Mouse (Mus musculus) urinary bladder, postnatal 4 days (tissue): ENCODE data around the gene Fut7.

Source experiments
- DNase-seq, 2 experiments: peaks; one replicate each; pipeline ENCODE4 v3.0.0; 2021 to 2022; ENCODE audit warnings: low spot score in 2 of 2

Fut7 gene

DNA sequence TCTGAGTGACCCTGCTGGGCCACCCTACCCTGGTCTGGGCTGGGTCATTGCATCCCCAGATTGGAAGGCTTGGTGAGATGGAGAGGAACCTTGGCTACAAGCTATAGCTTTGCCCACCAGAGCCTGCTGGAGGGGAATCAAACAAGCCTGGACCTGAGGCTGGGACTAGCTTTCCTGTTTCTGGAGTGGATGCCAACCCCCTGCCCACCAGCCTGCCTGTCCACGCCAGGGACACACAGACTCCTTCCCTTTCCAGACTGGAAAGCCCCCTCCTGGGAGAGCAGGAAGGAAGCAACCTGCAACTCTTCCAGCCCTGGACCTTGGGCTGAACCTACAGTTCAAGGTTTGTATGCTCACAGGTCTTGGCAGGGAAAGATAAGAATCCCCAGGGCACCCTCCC, 559 bp downstream of the Fut7 start:
- DNase-seq, result no peak

GRCm38 (mm10) chr2:25425481-25425880, 2.4 kb downstream of the Fut7 start:
- no peak for DNase-seq

- DNase-seq, result peak in 1 of 2 experiments; percentile 18
Observed at GRCm38 (mm10) chr2:25426721-25427191, 3.7 kb downstream of the Fut7 start.

- DNase-seq, result no peak
Observed at GRCm38 (mm10) chr2:25427256-25427655, 4.2 kb downstream of the Fut7 start.

DNA sequence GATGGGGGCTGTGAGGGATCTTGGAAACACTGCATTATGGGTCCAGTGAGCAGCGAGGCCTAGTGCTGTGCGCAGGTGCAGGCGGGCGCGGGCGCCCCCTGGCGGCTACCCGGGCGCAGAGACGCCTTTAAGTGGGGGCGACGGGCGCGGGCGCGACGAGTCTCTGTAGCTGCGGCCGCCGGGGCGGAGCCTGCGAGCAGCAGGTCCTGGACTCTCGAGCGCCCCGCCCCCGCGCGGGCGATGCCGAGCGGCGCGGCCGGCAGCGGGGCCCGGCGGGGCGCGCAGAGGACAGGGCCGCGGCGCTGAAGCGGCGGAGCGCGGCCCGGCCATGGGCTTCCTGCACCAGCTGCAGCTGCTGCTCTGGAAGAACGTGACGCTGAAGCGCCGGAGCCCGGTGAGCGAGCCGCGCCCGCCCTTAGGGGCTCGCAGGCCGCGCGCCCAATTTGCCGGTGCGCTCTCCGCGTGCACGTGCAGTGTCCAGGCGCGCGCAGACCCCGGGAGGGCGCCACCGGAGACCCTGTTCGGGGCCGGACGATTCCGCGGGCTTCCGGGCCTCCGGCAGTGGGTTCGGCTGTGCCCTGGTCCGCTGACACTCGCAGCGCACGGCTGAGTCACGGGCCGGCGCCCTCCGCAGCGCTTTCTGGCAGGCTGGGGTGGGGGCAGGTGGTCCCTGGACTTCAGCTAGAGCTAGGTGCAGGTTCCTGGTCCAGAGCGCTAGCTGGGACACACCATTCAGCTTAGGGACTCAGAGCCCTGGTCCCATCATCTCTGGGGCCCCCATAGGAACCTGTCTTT, 5.6 kb downstream of the Fut7 start, which contains the start of gene Abca2:
TSS of gene Abca2 (plus strand) at position 262 of the 795 bp plus-strand sequence.
- peak; percentile 92 for DNase-seq

DNA sequence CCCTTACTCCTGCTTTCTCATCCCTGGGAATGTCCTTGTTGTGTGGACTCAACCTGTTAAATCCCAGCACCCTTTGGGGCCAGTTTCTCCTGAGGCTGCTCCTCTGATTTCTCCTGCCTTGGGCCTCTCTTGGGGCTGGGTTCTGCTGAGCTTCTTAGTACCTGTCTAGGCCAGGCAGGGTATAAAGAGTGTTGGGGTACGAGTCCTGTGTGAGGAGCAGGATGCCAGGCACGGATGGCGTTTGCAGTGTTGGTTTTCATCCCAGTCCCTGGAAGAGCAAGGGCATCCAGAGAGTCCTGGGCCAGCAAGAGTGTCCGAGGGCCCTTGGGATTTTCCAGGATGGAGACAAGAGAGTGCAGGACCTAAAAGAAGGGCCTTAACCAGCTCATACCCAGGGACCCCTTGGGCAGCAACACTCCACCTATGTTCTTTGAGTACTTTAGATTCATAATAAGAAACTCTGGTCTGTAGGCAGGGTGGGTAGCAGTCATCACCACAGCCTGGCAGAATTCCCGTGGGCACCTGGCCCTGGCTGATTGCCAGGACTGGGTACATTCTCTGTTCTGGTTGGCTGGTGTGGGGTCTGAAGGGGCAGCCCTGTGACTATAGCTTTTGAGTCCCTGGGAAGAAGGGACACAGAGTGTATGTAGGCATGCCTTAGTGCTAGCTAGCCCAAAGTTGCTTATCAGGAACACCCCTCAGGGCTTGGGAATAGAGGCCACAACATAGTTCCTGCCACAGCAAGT, 6.5 kb downstream of the Fut7 start:
- DNase-seq, result peak in 1 of 2 experiments; percentile 17

DNA sequence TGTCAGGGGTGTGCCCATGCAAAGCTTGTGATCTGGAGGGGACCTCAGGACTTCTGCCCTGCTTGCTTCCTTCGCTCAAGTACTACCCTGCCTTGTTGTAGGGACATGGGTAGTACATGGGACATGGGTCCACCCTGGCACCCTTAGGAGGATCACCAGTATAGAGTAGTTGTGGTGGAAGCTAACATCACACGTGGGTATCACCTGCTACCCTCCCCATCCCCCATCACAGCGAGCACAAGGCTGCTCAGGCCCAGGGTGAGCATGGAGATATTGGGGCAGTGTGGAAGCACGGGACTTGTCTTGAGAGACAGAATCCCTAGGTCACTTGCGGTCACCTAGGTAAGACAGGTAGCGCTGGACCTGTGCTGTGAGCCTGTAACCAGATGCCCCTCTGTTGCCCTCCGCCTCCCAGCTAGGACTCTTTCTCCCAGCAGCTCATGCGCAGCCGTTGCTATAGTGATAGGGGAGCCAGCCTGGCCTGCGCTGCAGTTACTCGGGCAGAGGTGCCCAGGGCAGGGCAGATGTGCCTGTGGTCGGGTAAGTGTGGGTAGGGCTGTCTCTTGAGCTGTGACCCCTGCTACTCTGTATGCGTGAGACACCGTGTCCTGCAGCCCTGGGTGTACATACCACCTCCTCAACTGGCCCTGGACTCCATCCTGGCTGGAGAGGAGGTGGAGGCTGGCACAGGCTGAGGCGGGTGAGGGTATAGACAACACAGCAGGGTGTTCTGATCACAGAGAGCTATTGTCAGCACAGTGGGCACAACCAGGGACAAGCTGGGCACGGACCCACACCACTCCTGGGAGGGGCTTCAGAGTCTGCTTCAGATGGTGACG, 7.5 kb downstream of the Fut7 start:
- DNase-seq, result peak in 1 of 2 experiments; percentile 16

GRCm38 (mm10) chr2:25431308-25431855, 8.3 kb downstream of the Fut7 start:
- DNase-seq, result no peak

GRCm38 (mm10) chr2:25432326-25433098, 9.4 kb downstream of the Fut7 start:
- DNase-seq, result peak in 1 of 2 experiments; percentile 15

DNA sequence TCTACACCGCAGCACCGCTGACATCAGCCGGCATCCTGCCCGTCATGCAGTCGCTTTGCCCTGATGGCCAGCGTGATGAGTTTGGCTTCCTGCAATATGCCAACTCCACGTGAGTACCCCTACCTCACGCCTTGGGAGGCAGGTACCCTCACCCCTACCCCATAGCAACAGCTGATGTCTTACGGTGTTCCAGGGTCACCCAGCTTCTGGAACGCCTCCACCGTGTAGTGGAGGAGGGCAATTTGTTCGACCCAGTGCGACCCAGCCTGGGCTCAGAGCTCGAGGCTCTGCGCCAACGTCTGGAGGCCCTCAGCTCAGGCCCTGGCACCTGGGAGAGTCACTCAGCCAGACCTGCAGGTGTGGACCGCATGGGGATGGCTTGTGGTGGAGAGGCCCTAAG, 10.0 kb downstream of the Fut7 start:
- no peak for DNase-seq

DNA sequence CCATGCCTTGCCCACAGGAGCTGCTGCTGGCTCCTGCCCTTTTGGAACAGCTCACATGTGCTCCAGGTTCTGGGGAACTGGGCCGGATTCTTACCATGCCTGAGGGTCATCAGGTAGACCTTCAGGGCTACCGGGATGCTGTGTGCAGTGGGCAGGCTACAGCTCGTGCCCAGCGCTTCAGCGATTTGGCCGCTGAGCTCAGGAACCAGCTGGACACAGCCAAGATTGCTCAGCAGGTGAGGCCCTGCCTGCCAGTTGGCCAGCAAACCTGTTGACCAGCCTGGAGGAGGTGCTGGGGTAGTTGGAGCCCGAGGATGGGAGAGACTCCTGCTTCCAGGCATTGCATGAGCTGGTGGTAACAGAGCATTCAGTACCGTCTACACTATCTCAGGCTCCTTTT, 11.2 kb downstream of the Fut7 start:
- DNase-seq, result peak in 1 of 2 experiments; percentile 15

DNA sequence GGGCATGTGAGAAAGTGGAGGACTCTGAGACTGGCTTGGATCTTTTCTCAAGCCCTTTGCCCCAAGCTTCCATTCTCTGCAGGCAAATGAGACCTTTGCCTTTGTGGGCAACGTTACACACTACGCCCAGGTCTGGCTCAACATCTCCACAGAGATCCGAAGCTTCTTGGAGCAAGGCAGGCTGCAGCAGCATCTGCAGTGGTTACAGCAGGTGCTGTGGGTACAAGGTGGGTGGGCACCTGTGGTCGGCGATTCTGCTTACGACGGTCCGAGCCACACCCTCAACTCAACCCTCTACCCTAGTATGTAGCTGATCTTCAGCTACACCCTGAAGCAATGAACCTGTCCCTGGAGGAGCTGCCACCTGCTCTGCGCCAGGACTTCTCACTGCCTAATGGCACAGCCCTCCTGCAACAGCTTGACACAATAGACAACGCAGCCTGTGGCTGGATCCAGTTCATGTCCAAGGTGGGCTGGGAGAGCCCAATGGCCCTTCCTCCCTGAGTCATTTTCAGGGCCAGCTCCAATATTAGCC, 13.3 kb downstream of the Fut7 start:
- peak in 1 of 2 experiments; percentile 14 for DNase-seq

DNA sequence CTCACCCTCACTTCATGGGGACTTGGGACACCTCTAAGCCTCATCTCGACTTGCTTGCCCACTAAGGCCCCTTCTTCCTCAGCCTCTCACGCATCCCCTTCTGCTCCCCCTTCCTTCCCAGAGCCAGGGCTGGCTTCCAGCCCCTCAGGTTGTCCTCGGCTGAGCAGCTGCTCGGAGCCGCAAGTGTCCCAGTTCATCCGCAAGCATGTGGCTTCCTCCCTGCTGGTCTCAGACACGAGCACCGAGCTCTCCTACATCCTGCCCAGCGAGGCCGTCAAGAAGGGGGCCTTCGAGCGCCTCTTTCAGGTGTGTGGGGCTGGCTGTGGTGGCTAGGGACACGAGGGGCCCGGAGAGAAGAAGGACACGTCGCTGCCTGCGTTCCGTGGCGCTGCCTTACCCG, 18.0 kb downstream of the Fut7 start:
- DNase-seq, result no peak

GRCm38 (mm10) chr2:25442682-25443081, 19.6 kb downstream of the Fut7 start:
- DNase-seq, result no peak

GRCm38 (mm10) chr2:25450853-25451647, 28.0 kb downstream of the Fut7 start:
- no peak for DNase-seq

DNA sequence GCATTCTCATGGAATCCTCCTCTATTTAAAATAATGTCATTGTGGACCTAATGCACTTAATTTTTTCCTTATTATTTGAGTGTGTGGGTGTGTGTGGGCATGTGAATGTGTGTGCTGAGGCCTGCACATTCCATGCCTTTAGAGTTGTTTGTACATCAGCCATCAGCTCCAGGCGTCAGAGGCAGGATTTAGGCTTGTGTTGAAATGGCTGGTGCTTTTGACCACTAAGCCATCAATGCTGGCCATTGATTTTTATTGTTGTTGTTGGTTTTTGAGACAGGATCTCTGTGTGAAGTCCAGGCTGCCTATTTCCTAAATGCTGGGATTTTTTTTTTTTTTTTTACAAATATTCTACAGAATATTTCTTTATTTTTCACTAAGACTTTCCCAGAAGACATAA, 29.9 kb downstream of the Fut7 start:
- DNase-seq, result no peak

DNA sequence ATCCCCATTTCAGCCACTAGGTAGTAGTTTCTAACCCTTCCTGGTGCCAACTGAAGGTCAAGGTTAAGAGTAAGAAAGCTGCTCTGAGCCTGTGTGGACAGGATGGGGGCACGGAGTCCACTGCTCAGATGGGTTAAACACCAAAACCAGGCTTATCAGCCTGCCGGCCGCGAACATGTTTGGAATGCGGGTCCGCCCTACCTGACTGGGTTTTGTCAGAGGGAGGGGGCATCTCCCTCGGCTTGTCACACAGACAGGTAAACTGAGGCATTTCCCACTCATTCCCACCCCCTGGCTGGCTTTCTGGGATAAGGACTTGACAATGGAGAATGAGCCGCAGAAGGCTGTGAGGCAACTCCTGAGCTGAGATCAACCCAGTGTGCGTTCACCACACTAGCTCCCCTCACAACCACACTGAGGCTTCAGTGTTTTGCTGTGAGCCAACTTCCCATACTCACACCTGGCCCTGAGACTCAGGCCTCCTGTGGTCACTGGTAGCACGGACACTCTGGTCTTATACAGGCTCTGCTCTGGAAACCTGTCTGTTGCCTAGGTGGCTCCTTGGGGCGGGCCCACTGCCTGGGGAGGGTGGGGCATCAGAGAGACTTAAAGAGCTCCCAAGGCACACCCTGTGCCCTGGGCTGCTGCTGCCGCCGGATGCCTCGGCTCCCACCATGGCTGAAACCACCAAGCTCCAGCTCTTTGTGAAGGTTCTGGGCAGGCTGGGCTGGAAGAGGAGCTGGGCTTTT, 33.3 kb downstream of the Fut7 start, which contains the start of gene Clic3:
TSS of gene Clic3 (plus strand) at position 634 of the 749 bp plus-strand sequence.
- no peak for DNase-seq

DNA sequence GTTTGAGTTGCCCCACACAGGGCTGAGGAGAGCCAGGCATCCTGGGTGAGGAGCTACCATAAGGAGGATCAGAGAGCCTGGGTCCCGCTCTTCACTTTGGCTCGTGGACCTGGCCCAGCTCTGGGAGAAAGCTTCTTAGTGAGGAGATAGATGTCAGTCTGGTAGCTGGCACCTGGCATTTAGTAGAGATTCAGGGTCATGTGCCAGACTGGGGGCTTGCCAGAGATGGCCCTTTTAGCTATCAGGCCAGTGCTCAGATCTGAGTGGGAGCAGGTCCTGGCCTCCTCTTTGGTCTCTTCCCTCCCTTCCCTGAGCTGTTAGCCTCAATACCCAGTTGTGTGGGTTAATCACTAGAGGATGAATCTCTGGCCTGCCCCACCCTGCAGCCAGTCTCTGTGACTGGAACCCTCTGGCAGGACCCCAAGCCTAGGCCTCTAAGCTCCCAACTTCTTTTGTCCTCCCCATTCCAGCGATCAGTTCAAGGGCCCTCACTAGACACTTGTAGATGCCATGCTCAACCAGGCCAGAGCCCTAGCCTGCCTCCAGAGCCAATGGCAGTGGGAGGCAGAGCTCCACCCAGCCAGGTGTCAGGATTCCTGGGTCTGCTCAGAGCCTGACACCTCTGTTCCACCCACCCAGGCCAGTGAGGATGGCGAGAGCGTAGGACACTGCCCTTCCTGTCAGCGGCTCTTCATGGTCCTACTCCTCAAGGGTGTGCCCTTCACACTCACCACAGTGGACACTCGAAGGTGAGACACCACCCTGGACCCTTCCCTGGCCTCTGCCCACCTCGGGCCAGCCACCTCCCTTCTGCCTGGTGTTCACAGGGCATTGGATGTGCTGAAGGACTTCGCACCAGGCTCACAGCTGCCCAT, 34.2 kb downstream of the Fut7 start:
- no peak for DNase-seq
